Mouse (Mus musculus) lung, postnatal 0 days (tissue): ENCODE measurements at regions not wholly inside any gene's neighbourhood (a gene's known extent, or its start where the extent isn't known, plus 50 kb on each side); places are given as distances from the start of the nearest gene placed in this dataset.

Source experiments
- CTCF ChIP-seq: IDR thresholded peaks from 2 replicates; pipeline ENCODE4 v1.5.1; 2016; ENCODE audit warnings: antibody characterized with exemption, mild to moderate bottlenecking
- EP300 ChIP-seq: IDR thresholded peaks from 2 replicates; pipeline ENCODE4 v1.6.1; 2016; ENCODE audit warnings: antibody characterized with exemption, mild to moderate bottlenecking, control low read depth

DNA sequence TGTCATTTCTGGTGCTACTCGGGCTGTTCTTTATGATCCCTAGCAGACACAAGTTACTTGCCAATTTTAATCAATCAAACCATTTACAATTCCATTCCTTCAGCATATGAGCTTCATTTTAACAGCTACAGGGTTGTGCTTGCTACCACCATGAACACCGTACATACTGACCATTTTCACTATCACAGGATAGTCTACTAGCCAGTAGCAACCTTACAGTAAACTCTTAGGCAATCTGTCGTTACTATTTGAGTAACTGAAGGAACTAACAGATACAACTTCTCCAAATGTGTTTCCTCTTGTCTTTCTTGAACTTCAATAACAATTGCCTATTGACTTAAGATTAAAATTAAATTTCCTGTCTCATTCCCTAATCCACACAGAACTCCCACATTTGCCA, 67.9 kb upstream of the Nckap5 start:
- TF ChIP-seq CTCF (no peak), EP300 (no peak)
